Mouse (Mus musculus) gastrocnemius, postnatal 36 days (tissue): ENCODE measurements around the gene Eaf1. TPM values are rescaled to one million over a fixed set of nuclear protein-coding genes. Genes with fewer than 3 reads are reported as not detected.

ENCODE experiments used
- total RNA-seq, 2 experiments: library from RNA; stranded (reverse); gene quantifications; 2 replicates each; pipeline ENCODE4 v1.2.3; 2021

Gene Eaf1
- total RNA-seq, 2 experiments from 2014 or later: 10.5 to 11.7 TPM

Other genes starting within 250 kb of the Eaf1 start
- gene Phf7, start 243.1 kb upstream of the Eaf1 start, total RNA-seq: 1 to 10 TPM; 6.8 to 8.6 TPM
- 10 to 100 TPM; 41.5 to 43.2 TPM for gene Bap1, start 242.9 kb upstream of the Eaf1 start, total RNA-seq
- gene Dnah1, start 170.5 kb upstream of the Eaf1 start, total RNA-seq: under 1 TPM; 0.10 to 0.17 TPM
- gene Capn7, start 157.8 kb upstream of the Eaf1 start, total RNA-seq: 10 to 100 TPM; 27.8 to 28.3 TPM
- gene Sh3bp5, start 58.3 kb upstream of the Eaf1 start, total RNA-seq: 10 to 100 TPM; 34.5 to 44.4 TPM
- gene Mettl6, start 641 bp downstream of the Eaf1 start, total RNA-seq: 1 to 10 TPM; 6.3 to 7.1 TPM
- gene Colq, start 96.9 kb downstream of the Eaf1 start, total RNA-seq: 1 to 10 TPM; 7.5 to 8.6 TPM
- gene Gm49387, start 146.5 kb downstream of the Eaf1 start, total RNA-seq: 1 to 10 TPM in 1 of 2 experiments, not detected in 1; 1.6 TPM
- gene Btd, start 146.6 kb downstream of the Eaf1 start, total RNA-seq: 1 to 10 TPM; 3.6 to 4.8 TPM
- 1 to 10 TPM; 5.3 to 7.4 TPM for gene Hacl1, start 146.9 kb downstream of the Eaf1 start, total RNA-seq